Mouse (Mus musculus) G1E (cell line): ENCODE data around the gene Myl12a.

ENCODE experiments used
- CTCF ChIP-seq: IDR thresholded peaks from 2 replicates; pipeline ENCODE4 v1.5.1; 2012; ENCODE audit warnings: low read depth, low read length, inconsistent platforms, mixed read lengths
- TAL1 ChIP-seq: conservative IDR thresholded peaks from 2 replicates; pipeline ENCODE4 v1.6.1; 2012; ENCODE audit warnings: low read depth, low read length, inconsistent platforms, mixed read lengths

GRCm38 (mm10) chr17:71003721-71004120, 1.0 kb upstream of the Myl12a start:
- TF ChIP-seq TAL1 (no peak), CTCF (no peak)
